Mouse (Mus musculus): Measurements from ENCODE around the gene Tmem234.

The Tmem234 gene

GRCm38 (mm10) chr4:129671491-129672082 lies 71.1 kb downstream of the Tmem234 start:
- in situ Hi-C loops (cut with MseI, MboI) = no loop called here

DNA sequence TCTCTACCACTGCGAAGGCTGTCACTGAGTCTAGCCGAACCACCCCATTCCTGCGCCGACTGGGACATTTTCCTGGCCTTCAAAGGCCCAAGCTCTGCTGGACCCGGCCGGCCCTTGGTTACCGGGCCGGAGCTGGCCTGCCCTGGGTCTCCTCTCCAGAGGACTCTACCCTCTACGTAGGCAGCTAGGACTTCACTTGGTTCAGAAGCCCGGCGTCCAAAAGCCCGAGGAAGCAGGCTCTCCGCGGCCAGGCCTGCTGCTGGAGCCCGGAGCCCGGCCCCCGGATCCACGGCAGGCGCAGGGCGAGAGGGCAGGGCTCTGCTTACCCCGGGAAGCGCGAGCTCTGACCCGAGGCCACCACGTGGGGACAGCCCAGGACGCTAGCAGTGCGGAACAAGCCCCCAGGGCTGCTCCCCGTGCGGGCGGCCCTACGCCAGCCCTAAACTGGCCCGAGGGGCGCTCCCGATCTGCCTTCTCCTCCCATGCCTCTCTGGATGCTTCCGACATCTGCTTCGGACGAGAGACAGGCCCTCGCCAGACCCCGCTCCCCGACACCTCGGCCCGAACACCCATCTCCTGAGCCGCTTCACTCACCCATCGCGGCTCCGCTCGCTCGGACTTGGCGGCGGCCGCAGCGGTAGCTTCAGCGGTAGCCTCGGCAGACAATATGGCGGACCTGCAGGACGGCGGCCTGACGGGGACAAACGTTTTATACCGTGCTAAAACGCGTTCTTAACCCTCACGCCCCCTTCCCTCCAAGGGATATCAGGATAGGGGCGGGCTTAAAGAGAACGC lies 71.8 kb downstream of the Tmem234 start, which contains the start of gene Kpna6:
Gene Kpna6 (minus strand): TSS at position 685 of the 795 bp plus-strand sequence.
- in situ Hi-C loops (cut with MseI, MboI) = no loop called here

DNA sequence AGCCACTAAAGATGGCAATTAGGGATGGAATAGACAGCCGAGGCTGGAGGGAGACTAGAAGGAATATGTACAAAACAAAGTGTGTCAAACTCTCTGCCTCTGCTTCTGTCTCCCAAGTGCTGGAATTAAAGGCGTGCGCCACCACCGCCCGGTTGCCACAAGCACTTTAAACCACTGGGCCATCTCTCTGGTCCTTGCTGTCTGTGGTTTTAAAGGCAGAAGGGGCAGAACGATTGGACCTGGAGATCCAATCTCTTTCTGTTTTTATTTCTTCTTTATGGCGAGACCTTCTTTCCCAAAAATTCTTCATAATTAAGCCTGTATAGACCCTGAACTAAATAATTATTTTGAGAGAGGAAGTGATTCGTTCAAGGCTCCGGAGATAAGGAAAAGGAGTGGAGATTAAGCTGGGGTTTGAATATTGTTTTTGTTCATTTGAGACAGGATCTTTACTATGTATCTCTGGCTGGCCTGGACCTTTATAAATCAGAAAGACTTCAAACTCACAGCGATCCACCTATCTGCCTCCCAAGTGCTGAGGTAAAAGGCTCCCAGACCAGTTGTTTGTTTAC lies 72.5 kb downstream of the Tmem234 start:
- in situ Hi-C loops (cut with MseI, MboI) = no loop called here
